In the genomic region with DNA sequence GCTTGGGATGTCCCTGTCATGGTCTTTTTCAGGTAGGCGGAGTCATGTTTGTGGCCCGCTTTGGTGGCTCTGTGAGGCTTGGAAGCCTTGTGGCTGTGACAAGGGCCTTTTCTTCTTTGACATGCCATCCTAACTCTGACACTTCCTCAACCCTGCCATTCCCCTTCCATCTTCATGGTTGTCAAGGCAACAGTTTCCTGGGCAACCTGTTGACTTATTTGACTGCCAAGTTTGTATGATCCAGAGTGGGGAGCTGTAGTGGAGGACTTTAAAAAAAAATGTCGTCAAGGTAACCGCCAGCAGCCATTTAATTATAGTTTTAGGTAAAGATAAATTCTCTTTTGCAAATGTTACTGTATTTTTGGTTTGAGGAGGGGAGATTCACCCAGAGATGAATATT, we compare ENCODE assay signal across 12 mouse cellular contexts. TPM values are rescaled to one million over a fixed set of nuclear protein-coding genes. Genes with fewer than 3 reads are reported as not detected.
DNase-seq lines count a peak whose midpoint lies in the region; ATAC-seq lines count a peak whose summit lies in the region.
"Had no signal": no experiment of that assay in that cellular context is flagged by ENCODE, and none has a peak within 500 bp of the region (broad histone marks: within the 10 kb centered on the region; RNA-seq: fewer than 3 reads in every experiment).

No protein-coding gene starts in this region.

- no peak overlapping the region for H3K4me3 ChIP-seq in hindbrain, embryonic 15.5 days
- H3K4me3 ChIP-seq in midbrain, embryonic 10.5 days, result no peak overlapping the region
- H3K4me3 ChIP-seq: embryonic facial prominence, embryonic 15.5 days; myocyte had no signal

- 0 out of 2 replicates have a peak overlapping the region, but pooled peaks have one; percentile 27 for H3K27ac ChIP-seq in hindbrain, embryonic 15.5 days (replicated peaks)
- H3K27ac ChIP-seq in midbrain, embryonic 10.5 days (replicated peaks), result peak overlapping the region; percentile 76
- H3K27ac ChIP-seq: embryonic facial prominence, embryonic 15.5 days had no signal

- intact Hi-C loops in gastrocnemius, postnatal 36 days (cut with DNase I), result no loop called here

- DNase-seq in ES-CJ7 (ENCODE audit: low read depth, low spot score), result peak; percentile 21
- peak; percentile 79 for DNase-seq in brain, embryonic 18.5 days (ENCODE audit: low read depth, low spot score)
- peak; percentile 83 for DNase-seq in midbrain, embryonic 10.5 days (ENCODE audit: low spot score)
- no peak for DNase-seq in kidney, adult 18-20 months
- DNase-seq in c-Kit-positive CD71-positive TER-119-positive erythroid progenitor cells, embryonic 14.5 days (ENCODE audit: low spot score), result no peak
- DNase-seq in thymus, postnatal 14 days, result no peak
- DNase-seq in gastrocnemius, postnatal 36 days, result no peak

- H3K9me3 ChIP-seq in hindbrain, embryonic 15.5 days, result no peaks in the 10 kb centered on the region
- no peaks in the 10 kb centered on the region for H3K9me3 ChIP-seq in midbrain, embryonic 10.5 days (replicated peaks)
- H3K9me3 ChIP-seq: embryonic facial prominence, embryonic 15.5 days had no signal

- no peak overlapping the region for H3K9ac ChIP-seq in hindbrain, embryonic 15.5 days
- H3K9ac ChIP-seq: embryonic facial prominence, embryonic 15.5 days had no signal

- 20% methylated on average over 4 of the region's 4 CpGs for WGBS in hindbrain, embryonic 15.5 days
- WGBS in midbrain, embryonic 10.5 days, result 43% methylated on average over 4 of the region's 4 CpGs

- peaks cover 37% of the 10 kb centered on the region for H3K4me1 ChIP-seq in hindbrain, embryonic 15.5 days (replicated peaks)
- peaks cover 60% of the 10 kb centered on the region for H3K4me1 ChIP-seq in midbrain, embryonic 10.5 days

- H3K4me2 ChIP-seq in hindbrain, embryonic 15.5 days, result no peak overlapping the region
- H3K4me2 ChIP-seq: embryonic facial prominence, embryonic 15.5 days; heart, embryonic 11.5 days had no signal

- H3K27me3 ChIP-seq in hindbrain, embryonic 15.5 days, result no peaks in the 10 kb centered on the region
- H3K27me3 ChIP-seq in midbrain, embryonic 10.5 days (ENCODE audit: low read depth, poor library complexity, severe bottlenecking), result peaks cover 21% of the 10 kb centered on the region
- H3K27me3 ChIP-seq: embryonic facial prominence, embryonic 15.5 days had no signal

- no peak for ATAC-seq in hindbrain, embryonic 15.5 days (ENCODE audit: low FRiP score, low read depth)

- H3K36me3 ChIP-seq in hindbrain, embryonic 15.5 days, result no peaks in the 10 kb centered on the region
- H3K36me3 ChIP-seq in midbrain, embryonic 10.5 days, result no peaks in the 10 kb centered on the region
- H3K36me3 ChIP-seq: embryonic facial prominence, embryonic 15.5 days had no signal

RNA-seq across cellular contexts. Expression of a gene that starts 56.8 kb away (rescaled TPM):
- polyA plus RNA-seq in hindbrain, embryonic 15.5 days (2015; fragmentation: Nextera tagmentation; extraction: Ambion mirVana), result 1.8 and 1.9 TPM in 2 replicates
- 4.2 and 4.4 TPM in 2 replicates for polyA plus RNA-seq in midbrain, embryonic 10.5 days (2016; fragmentation: Nextera tagmentation; extraction: Ambion mirVana)
- total RNA-seq in gastrocnemius, postnatal 36 days (2021), result under 1 TPM in 1 of 2 experiments, not detected in 1; 0.10 TPM
- total RNA-seq: liver, adult 2 months had no signal
- polyA plus RNA-seq: liver, adult 2 months; myocyte had no signal

Comparison
In these comparisons a context has a peak if more than half of its experiments do, and no peak if none do; other contexts are left out.
1. DNase-seq: peak in ES-CJ7 (single experiment), brain, embryonic 18.5 days (single experiment) and midbrain, embryonic 10.5 days (single experiment); none in kidney, adult 18-20 months (single experiment), c-Kit-positive CD71-positive TER-119-positive erythroid progenitor cells, embryonic 14.5 days (single experiment), thymus, postnatal 14 days (single experiment) and gastrocnemius, postnatal 36 days (0 of 2).